Mouse (Mus musculus) CH12.LX (cell line): Measurements from ENCODE around the gene Olfr1164. TPM values are rescaled to one million over a fixed set of nuclear protein-coding genes. Genes with fewer than 3 reads are reported as not detected.

Experiments
- DNase-seq: peaks from one replicate; pipeline ENCODE4 v3.0.0-alpha.2; 2013; ENCODE audit errors: extremely low read depth
- H3K27ac ChIP-seq: 2 replicates; pipeline ENCODE4 v1.5.1; 2012; ENCODE audit warnings: low read depth, mild to moderate bottlenecking, control low read depth, moderate library complexity; ENCODE audit not compliant: insufficient read depth
- H3K27me3 ChIP-seq: replicated peaks from 2 replicates; pipeline ENCODE3; 2012; ENCODE audit warnings: inconsistent platforms
- H3K36me3 ChIP-seq, 2 experiments: replicated peaks in 1 of 2; 2 replicates each; pipeline versions ENCODE3 to v1.6.1; 2012; ENCODE audit warnings: inconsistent platforms in 1 of 2, low read length in 1 of 2, mild to moderate bottlenecking in 1 of 2, mixed read lengths in 1 of 2, moderate library complexity in 1 of 2; ENCODE audit not compliant: control insufficient read depth in 1 of 2, insufficient read depth in 1 of 2
- H3K4me1 ChIP-seq, 2 experiments: 2 replicates each; pipeline ENCODE4 v1.6.1; 2012; ENCODE audit warnings: inconsistent platforms in 1 of 2, moderate library complexity in 1 of 2; ENCODE audit not compliant: insufficient read depth in 2 of 2, control insufficient read depth in 1 of 2
- H3K4me2 ChIP-seq: 2 replicates; pipeline ENCODE4 v1.6.1; 2012; ENCODE audit warnings: low read depth, mild to moderate bottlenecking, control low read depth; ENCODE audit not compliant: poor library complexity, insufficient read depth, severe bottlenecking
- H3K4me3 ChIP-seq, 3 experiments: fragments of 150-350 bp in 1 of 3; sonication (generic) in 1 of 3; replicated peaks in 1 of 3; 2 replicates each; pipeline versions ENCODE3 to v1.5.1; 2011 to 2012; ENCODE audit warnings: low read depth in 2 of 3, low read length in 2 of 3, mild to moderate bottlenecking in 2 of 3, moderate library complexity in 2 of 3, control low read depth in 1 of 3, improper control_type of control experiment in 1 of 3, inconsistent platforms in 1 of 3, mixed read lengths in 1 of 3; ENCODE audit not compliant: poor library complexity in 1 of 3
- H3K79me2 ChIP-seq: replicated peaks from 2 replicates; pipeline ENCODE4 v1.6.1; 2012; ENCODE audit warnings: mild to moderate bottlenecking, moderate library complexity; ENCODE audit not compliant: control insufficient read depth, poor library complexity, insufficient read depth, severe bottlenecking; ENCODE audit errors: extremely low read depth
- H3K9ac ChIP-seq: 2 replicates; pipeline ENCODE4 v1.6.1; 2012; ENCODE audit warnings: low read depth, mild to moderate bottlenecking, control low read depth, moderate library complexity; ENCODE audit not compliant: insufficient read depth
- H3K9me3 ChIP-seq: replicated peaks from 2 replicates; pipeline ENCODE3; 2012; ENCODE audit warnings: low read length, inconsistent platforms, mixed read lengths
- BHLHE40 ChIP-seq: IDR thresholded peaks from 2 replicates; pipeline ENCODE4 v1.6.1; 2011; ENCODE audit warnings: mild to moderate bottlenecking, low read depth, low read length, improper control_type of control experiment
- CTCF ChIP-seq, 2 experiments: IDR thresholded peaks in 1 of 2; conservative IDR thresholded peaks in 1 of 2; 2 replicates each; pipeline ENCODE4 v1.5.1; 2011 to 2012; ENCODE audit warnings: low read depth in 2 of 2, low read length in 2 of 2, improper control_type of control experiment in 1 of 2, inconsistent platforms in 1 of 2, mild to moderate bottlenecking in 1 of 2, moderate library complexity in 1 of 2
- EP300 ChIP-seq: IDR thresholded peaks from 2 replicates; pipeline ENCODE4 v1.6.1; 2011; ENCODE audit warnings: low read length, improper control_type of control experiment
- ETS1 ChIP-seq: conservative IDR thresholded peaks from 2 replicates; pipeline ENCODE4 v1.6.1; 2012; ENCODE audit warnings: low read depth, mild to moderate bottlenecking, inconsistent platforms, low read length, improper control_type of control experiment, moderate library complexity
- IRF4 ChIP-seq: IDR thresholded peaks from 2 replicates; pipeline ENCODE4 v1.6.1; 2014; ENCODE audit warnings: low read depth, mild to moderate bottlenecking, inconsistent platforms, low read length, improper control_type of control experiment
- KAT2A ChIP-seq: IDR thresholded peaks from 2 replicates; pipeline ENCODE4 v1.6.1; 2012; ENCODE audit warnings: low read length, improper control_type of control experiment, inconsistent platforms; ENCODE audit not compliant: insufficient replicate concordance
- MAZ ChIP-seq: IDR thresholded peaks from 2 replicates; pipeline ENCODE4 v1.6.1; 2012; ENCODE audit warnings: low read depth, mild to moderate bottlenecking, inconsistent platforms, low read length, improper control_type of control experiment, moderate library complexity
- PAX5 ChIP-seq: IDR thresholded peaks from 2 replicates; pipeline ENCODE4 v1.6.1; 2012; ENCODE audit warnings: low read length, inconsistent platforms, mixed read lengths
- POLR2AphosphoS2 ChIP-seq: IDR thresholded peaks from 2 replicates; pipeline ENCODE4 v1.6.1; 2011; ENCODE audit warnings: low read depth, low read length, improper control_type of control experiment
- RAD21 ChIP-seq: IDR thresholded peaks from 2 replicates; pipeline ENCODE4 v1.6.1; 2011; ENCODE audit warnings: low read depth, mild to moderate bottlenecking, low read length, improper control_type of control experiment, moderate library complexity
- SIN3A ChIP-seq: IDR thresholded peaks from 2 replicates; pipeline ENCODE4 v1.6.1; 2012; ENCODE audit warnings: low read length, improper control_type of control experiment, inconsistent platforms
- SMC3 ChIP-seq: IDR thresholded peaks from 2 replicates; pipeline ENCODE4 v1.6.1; 2011; ENCODE audit warnings: low read depth, low read length, improper control_type of control experiment
- TBP ChIP-seq: conservative IDR thresholded peaks from 2 replicates; pipeline ENCODE4 v1.6.1; 2011; ENCODE audit warnings: low read depth, low read length, improper control_type of control experiment
- TCF12 ChIP-seq: IDR thresholded peaks from 2 replicates; pipeline ENCODE4 v1.6.1; 2014; ENCODE audit warnings: low read depth, mild to moderate bottlenecking, inconsistent platforms, low read length, improper control_type of control experiment
- USF2 ChIP-seq: conservative IDR thresholded peaks from 2 replicates; pipeline ENCODE4 v1.6.1; 2011; ENCODE audit warnings: low read depth, low read length, improper control_type of control experiment
- ZC3H11A ChIP-seq: IDR thresholded peaks from 2 replicates; pipeline ENCODE4 v1.6.1; 2012; ENCODE audit warnings: low read depth, mild to moderate bottlenecking, inconsistent platforms, low read length, improper control_type of control experiment
- ZKSCAN1 ChIP-seq: IDR thresholded peaks from 2 replicates; pipeline ENCODE4 v1.6.1; 2012; ENCODE audit warnings: low read depth, inconsistent platforms, low read length, improper control_type of control experiment, borderline replicate concordance
- ZMIZ1 ChIP-seq: IDR thresholded peaks from 2 replicates; pipeline ENCODE4 v1.6.1; 2012; ENCODE audit warnings: low read depth, mild to moderate bottlenecking, inconsistent platforms, low read length, improper control_type of control experiment
- dilution Hi-C: fragments of 300-500 bp; cut with MboI; formaldehyde crosslinking; loops from 2 replicates; pipeline ENCODE4 v1.14.3; 2020; ENCODE audit warnings: low sequenced_read_pairs; ENCODE audit not compliant: extremely low pct_unique_long_range_greater_than_20kb, extremely low pct_ligation_motif_present
- in situ Hi-C: fragments of 300-500 bp; cut with MboI; formaldehyde crosslinking; loops from 3 replicates; pipeline ENCODE4 v1.14.3; 2019; ENCODE audit warnings: low sequenced_read_pairs, low pct_ligation_motif_present, low pct_unique_long_range_greater_than_20kb, mixed read lengths
- polyA plus RNA-seq: library from polyadenylated mRNA; unstranded; fragments of >175 nt; gene quantifications from 2 replicates; pipeline ENCODE4 v1.2.1, GENCODE M21; 2012; ENCODE audit warnings: low read depth; ENCODE audit not compliant: insufficient read length
- total RNA-seq, 2 experiments: library from RNA; depleted of rRNA; stranded (reverse); fragments of 300-350 nt in 1 of 2; fragments of >200 nt in 1 of 2; gene quantifications; 2 replicates each; pipeline ENCODE4 v1.2.3; 2012 to 2014

Gene Olfr1164
- total RNA-seq (2012; rRNA removed) (not detected in 2 replicates), total RNA-seq (2014; rRNA removed) (not detected in 2 replicates), polyA plus RNA-seq (not detected in 2 replicates)

DNA sequence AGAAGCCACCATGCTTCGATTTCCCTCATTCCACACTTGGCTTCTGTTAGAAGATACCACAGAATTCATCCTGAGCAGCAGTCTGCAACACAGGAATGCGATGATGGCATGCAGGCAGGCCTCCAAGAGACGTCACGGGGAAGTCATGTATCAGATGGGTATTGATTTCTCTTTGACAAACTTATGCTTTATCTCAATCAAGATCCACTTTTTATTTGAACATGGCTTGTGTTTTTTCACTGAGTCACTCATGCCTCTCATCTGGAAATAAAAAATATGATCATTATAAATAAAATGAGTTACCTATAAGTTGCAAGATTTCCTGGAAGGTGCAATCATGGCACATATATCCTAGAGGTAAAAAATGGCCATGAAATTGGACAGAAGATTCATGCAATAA lies at the start of gene Olfr1164:
Gene Olfr1164 (minus strand): TSS at position 101 of the 400 bp plus-strand sequence.
- no peak within 1 kb of the TSS for H3K9ac ChIP-seq
- dilution Hi-C loops, result no loop called here
- no peaks in the 10 kb centered on the region for H3K4me1 ChIP-seq
- H3K27ac ChIP-seq, result no peak within 1 kb of the TSS
- H3K9me3 ChIP-seq, result peaks cover 19% of the 10 kb centered on the region
- no peak within 1 kb of the TSS for H3K4me2 ChIP-seq
- no peaks in the 10 kb centered on the region for H3K27me3 ChIP-seq
- no peak for DNase-seq
- TF ChIP-seq EP300 (no peak), BHLHE40 (no peak), RAD21 (no peak), PAX5 (no peak), TBP (no peak), IRF4 (no peak), ZKSCAN1 (no peak), CTCF (conservative IDR thresholded peaks at IDR 0.05 in 1 of 2, IDR thresholded peaks at IDR 0.05 in 1 of 2; ENCODE audit: low read depth in 2 of 2, low read length in 2 of 2) (no peak), TCF12 (no peak), SIN3A (no peak), SMC3 (no peak), KAT2A (no peak), ZMIZ1 (no peak), ETS1 (no peak), MAZ (no peak), POLR2AphosphoS2 (no peak)
- in situ Hi-C loops, result no loop called here
- no peaks in the 10 kb centered on the region for H3K36me3 ChIP-seq
- no peaks in the 10 kb centered on the region for H3K79me2 ChIP-seq
- no peak within 1 kb of the TSS for H3K4me3 ChIP-seq

DNA sequence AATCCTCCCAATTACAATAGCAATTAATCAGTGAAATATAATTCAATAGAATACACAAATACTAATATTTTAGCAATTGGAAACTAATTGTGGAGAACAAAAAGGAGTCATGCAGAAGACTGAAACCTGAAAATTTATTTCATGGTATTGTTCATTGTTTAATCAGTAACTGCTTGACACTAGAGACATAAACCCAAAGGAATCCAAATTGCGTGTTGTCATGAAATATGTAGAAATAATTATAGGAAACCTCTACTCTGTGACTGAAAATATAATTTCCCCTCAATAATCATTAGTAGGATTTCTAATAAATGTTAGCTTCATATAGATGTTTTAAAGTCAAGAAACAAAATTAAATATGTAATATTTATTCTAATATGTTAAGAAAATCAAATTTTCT lies 34.4 kb upstream of the Olfr1164 start, which contains the start of gene Olfr1166:
Gene Olfr1166 (minus strand): TSS at position 101 of the 400 bp plus-strand sequence.
- H3K4me2 ChIP-seq, result no peak within 1 kb of the TSS
- no peaks in the 10 kb centered on the region for H3K27me3 ChIP-seq
- no peaks in the 10 kb centered on the region for H3K79me2 ChIP-seq
- dilution Hi-C loops, result no loop called here
- no peak within 1 kb of the TSS for H3K4me3 ChIP-seq
- peaks cover 4% of the 10 kb centered on the region for H3K9me3 ChIP-seq
- no peaks in the 10 kb centered on the region for H3K36me3 ChIP-seq
- H3K4me1 ChIP-seq, result no peaks in the 10 kb centered on the region
- no peak for DNase-seq
- H3K27ac ChIP-seq, result no peak within 1 kb of the TSS
- TF ChIP-seq ZC3H11A, result no peak
- no peak for TF ChIP-seq USF2
- no peak for TF ChIP-seq IRF4
- no peak for TF ChIP-seq KAT2A
- no peak within 1 kb of the TSS for H3K9ac ChIP-seq
- in situ Hi-C loops, result no loop called here
